Mouse (Mus musculus): ENCODE measurements around the gene Elf4. TPM values are rescaled to one million over a fixed set of nuclear protein-coding genes. Genes with fewer than 3 reads are reported as not detected.

Elf4 gene
- total and polyA plus RNA-seq, 3 experiments, result 3.4 to 15.3 TPM; not detected in 1

- H3K27me3 ChIP-seq (ENCODE audit: control insufficient read depth in 1 of 2, insufficient read depth in 2 of 2, low read length in 2 of 2), result no peaks in the 10 kb centered on the region
- H3K27ac ChIP-seq (ENCODE audit: control insufficient read depth, low read depth, low read length), result no peak overlapping the region
- no peaks in the 10 kb centered on the region for H3K9me3 ChIP-seq (replicated peaks; ENCODE audit: insufficient read depth, low read length)
- H3K79me2 ChIP-seq (ENCODE audit: control insufficient read depth, insufficient read depth, low read length, poor library complexity), result peaks cover 6% of the 10 kb centered on the region; the same call in 1 of the 2 replicates
- peaks cover 0 to 18% of the 10 kb centered on the region in 2 experiments; a peak in 2 of 4 replicates for H3K36me3 ChIP-seq (ENCODE audit: control insufficient read depth in 1 of 2, insufficient read depth in 2 of 2, low read length in 2 of 2)
- no peak overlapping the region for H3K9ac ChIP-seq (ENCODE audit: control insufficient read depth, low read depth, low read length, poor library complexity, severe bottlenecking)
- no peak for DNase-seq (ENCODE audit: low read depth, low spot score)
- no peak for TF ChIP-seq MAZ (IDR thresholded peaks at IDR 0.05; ENCODE audit: low read depth, low read length)
- no peak for TF ChIP-seq ZC3H11A (IDR thresholded peaks at IDR 0.05; ENCODE audit: low read depth, low read length)
- no peak for TF ChIP-seq POLR2AphosphoS5 (IDR thresholded peaks at IDR 0.05; ENCODE audit: borderline replicate concordance, low read depth, low read length)
- TF ChIP-seq EP300 (IDR thresholded peaks at IDR 0.05; ENCODE audit: low read depth in 1 of 2, low read length in 2 of 2), result no peak
- no peak overlapping the region for H3K4me3 ChIP-seq (ENCODE audit: control insufficient read depth in 1 of 2, insufficient read depth in 1 of 2, low read depth in 2 of 2, low read length in 2 of 2)
- peaks cover 8 to 32% of the 10 kb centered on the region in 2 experiments for H3K4me1 ChIP-seq (ENCODE audit: control insufficient read depth in 1 of 2, insufficient read depth in 2 of 2, low read length in 2 of 2)
These were observed 33.4 kb downstream of the Elf4 start for GRCm38 (mm10) chrX:48429538-48429937.

GRCm38 (mm10) chrX:48429100-48429499 is 33.8 kb downstream of the Elf4 start:
- H3K9me3 ChIP-seq (replicated peaks; ENCODE audit: insufficient read depth, low read length), result no peaks in the 10 kb centered on the region
- H3K4me3 ChIP-seq (ENCODE audit: control insufficient read depth in 1 of 2, insufficient read depth in 1 of 2, low read depth in 2 of 2, low read length in 2 of 2), result no peak overlapping the region
- TF ChIP-seq MAZ (IDR thresholded peaks at IDR 0.05; ENCODE audit: low read depth, low read length) (no peak), ZNF384 (IDR thresholded peaks at IDR 0.05; ENCODE audit: low read depth, low read length) (peak; percentile 91)
- H3K36me3 ChIP-seq (ENCODE audit: control insufficient read depth in 1 of 2, insufficient read depth in 2 of 2, low read length in 2 of 2), result peaks cover 0 to 20% of the 10 kb centered on the region in 2 experiments; a peak in 2 of 4 replicates
- H3K27ac ChIP-seq (ENCODE audit: control insufficient read depth, low read depth, low read length), result no peak overlapping the region
- peaks cover 8 to 32% of the 10 kb centered on the region in 2 experiments for H3K4me1 ChIP-seq (ENCODE audit: control insufficient read depth in 1 of 2, insufficient read depth in 2 of 2, low read length in 2 of 2)
- peaks cover 6% of the 10 kb centered on the region; the same call in 1 of the 2 replicates for H3K79me2 ChIP-seq (ENCODE audit: control insufficient read depth, insufficient read depth, low read length, poor library complexity)
- no peak overlapping the region for H3K9ac ChIP-seq (ENCODE audit: control insufficient read depth, low read depth, low read length, poor library complexity, severe bottlenecking)
- H3K27me3 ChIP-seq (ENCODE audit: control insufficient read depth in 1 of 2, insufficient read depth in 2 of 2, low read length in 2 of 2), result no peaks in the 10 kb centered on the region
- DNase-seq (ENCODE audit: low read depth, low spot score), result peak; percentile 18

- Histone ChIP-seq H3K27ac (ENCODE audit: control insufficient read depth, low read depth, low read length) (no peak overlapping the region), H3K79me2 (ENCODE audit: control insufficient read depth, insufficient read depth, low read length, poor library complexity) (peaks cover 4% of the 10 kb centered on the region; the same call in 1 of the 2 replicates), H3K4me1 (ENCODE audit: control insufficient read depth in 1 of 2, insufficient read depth in 2 of 2, low read length in 2 of 2) (peaks cover 5 to 32% of the 10 kb centered on the region in 2 experiments), H3K4me3 (ENCODE audit: control insufficient read depth in 1 of 2, insufficient read depth in 1 of 2, low read depth in 2 of 2, low read length in 2 of 2) (no peak overlapping the region), H3K9me3 (replicated peaks; ENCODE audit: insufficient read depth, low read length) (no peaks in the 10 kb centered on the region), H3K27me3 (ENCODE audit: control insufficient read depth in 1 of 2, insufficient read depth in 2 of 2, low read length in 2 of 2) (no peaks in the 10 kb centered on the region), H3K9ac (ENCODE audit: control insufficient read depth, low read depth, low read length, poor library complexity, severe bottlenecking) (no peak overlapping the region), H3K36me3 (ENCODE audit: control insufficient read depth in 1 of 2, insufficient read depth in 2 of 2, low read length in 2 of 2) (peaks cover 0 to 15% of the 10 kb centered on the region in 2 experiments; a peak in 2 of 4 replicates)
- TF ChIP-seq MAZ (IDR thresholded peaks at IDR 0.05; ENCODE audit: low read depth, low read length) (no peak), MAX (IDR thresholded peaks at IDR 0.05; ENCODE audit: low read length) (no peak), GATA1 (IDR thresholded peaks at IDR 0.05; ENCODE audit: low read depth, low read length) (no peak), MEF2A (IDR thresholded peaks at IDR 0.05; ENCODE audit: extremely low read depth, insufficient replicate concordance, low read depth, low read length, poor library complexity, severe bottlenecking) (no peak), MXI1 (IDR thresholded peaks at IDR 0.05; ENCODE audit: low read depth, low read length) (no peak), HCFC1 (IDR thresholded peaks at IDR 0.05; ENCODE audit: low read depth, low read length) (no peak), GABPA (IDR thresholded peaks at IDR 0.05; ENCODE audit: low read depth, low read length) (no peak), SMC3 (IDR thresholded peaks at IDR 0.05; ENCODE audit: low read depth, low read length) (no peak), POLR2A (IDR thresholded peaks at IDR 0.05; ENCODE audit: control insufficient read depth in 1 of 2, insufficient read depth in 1 of 2, low read depth in 1 of 2, low read length in 2 of 2, poor library complexity in 1 of 2) (no peak), POLR2AphosphoS5 (IDR thresholded peaks at IDR 0.05; ENCODE audit: borderline replicate concordance, low read depth, low read length) (no peak), ZC3H11A (IDR thresholded peaks at IDR 0.05; ENCODE audit: low read depth, low read length) (no peak), SIN3A (IDR thresholded peaks at IDR 0.05; ENCODE audit: low read length) (no peak), CTCF (IDR thresholded peaks at IDR 0.05 in 2 of 3, conservative IDR thresholded peaks at IDR 0.05 in 1 of 3; ENCODE audit: control insufficient read depth in 1 of 3, insufficient read depth in 1 of 3, low read depth in 2 of 3, low read length in 3 of 3, poor library complexity in 1 of 3, severe bottlenecking in 1 of 3) (no peak), TBP (IDR thresholded peaks at IDR 0.05; ENCODE audit: low read depth, low read length) (no peak), KAT2A (conservative IDR thresholded peaks at IDR 0.05; ENCODE audit: low read depth, low read length) (no peak), USF1 (IDR thresholded peaks at IDR 0.05; ENCODE audit: low read depth, low read length) (no peak), NELFE (IDR thresholded peaks at IDR 0.05; ENCODE audit: low read depth, low read length) (no peak), ZKSCAN1 (IDR thresholded peaks at IDR 0.05; ENCODE audit: low read depth, low read length) (no peak), EP300 (IDR thresholded peaks at IDR 0.05; ENCODE audit: low read depth in 1 of 2, low read length in 2 of 2) (no peak), NRF1 (IDR thresholded peaks at IDR 0.05; ENCODE audit: insufficient read depth, low read depth, low read length, poor library complexity, severe bottlenecking) (no peak)
- no peak for DNase-seq (ENCODE audit: low read depth, low spot score)
These were observed 34.3 kb downstream of the Elf4 start for GRCm38 (mm10) chrX:48428642-48429041.
